Mouse (Mus musculus): ENCODE results near the gene Rint1. TPM values are rescaled to one million over a fixed set of nuclear protein-coding genes. Genes with fewer than 3 reads are reported as not detected.

The Rint1 gene
- polyA plus RNA-seq, 1 experiment: 15.4 TPM

GRCm38 (mm10) chr5:23861721-23862120 is 74.2 kb downstream of the Rint1 start:
- TF ChIP-seq CTCF (IDR thresholded peaks at IDR 0.05; ENCODE audit: extremely low read depth, insufficient read depth, low read length): no peak
- TF ChIP-seq POLR2A (IDR thresholded peaks at IDR 0.05; ENCODE audit: extremely low read depth, insufficient read depth, low read length): no peak
- no peak overlapping the region for H3K27ac ChIP-seq (ENCODE audit: insufficient read depth, low read length)
- no peak overlapping the region for H3K4me3 ChIP-seq (ENCODE audit: insufficient read depth, low read length)
- H3K4me1 ChIP-seq (ENCODE audit: control insufficient read depth, insufficient read depth, low read length): no peaks in the 10 kb centered on the region

DNA sequence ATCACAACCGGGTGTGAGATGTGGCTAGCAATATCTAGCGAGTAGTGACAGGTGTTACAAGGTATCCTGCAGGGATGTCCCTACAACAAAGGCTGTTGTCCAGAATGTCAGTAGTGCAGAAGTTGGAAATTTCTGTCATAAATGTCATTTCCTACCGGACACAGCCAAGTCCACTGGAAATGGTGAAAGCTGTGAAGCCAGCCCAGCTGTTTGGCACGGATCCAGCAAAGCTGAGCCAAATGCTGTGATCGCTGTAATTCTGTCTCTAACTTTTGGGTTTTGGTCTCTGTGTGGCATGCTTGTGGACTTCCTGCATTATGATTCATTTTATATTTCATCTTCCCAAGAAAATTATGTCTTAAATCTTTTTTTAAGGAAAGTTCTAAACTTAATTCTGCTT is 74.8 kb downstream of the Rint1 start:
- H3K27ac ChIP-seq (ENCODE audit: insufficient read depth, low read length): no peak overlapping the region
- no peaks in the 10 kb centered on the region for H3K4me1 ChIP-seq (ENCODE audit: control insufficient read depth, insufficient read depth, low read length)
- H3K4me3 ChIP-seq (ENCODE audit: insufficient read depth, low read length): no peak overlapping the region
- TF ChIP-seq CTCF (IDR thresholded peaks at IDR 0.05; ENCODE audit: extremely low read depth, insufficient read depth, low read length) (no peak), POLR2A (IDR thresholded peaks at IDR 0.05; ENCODE audit: extremely low read depth, insufficient read depth, low read length) (no peak)

DNA sequence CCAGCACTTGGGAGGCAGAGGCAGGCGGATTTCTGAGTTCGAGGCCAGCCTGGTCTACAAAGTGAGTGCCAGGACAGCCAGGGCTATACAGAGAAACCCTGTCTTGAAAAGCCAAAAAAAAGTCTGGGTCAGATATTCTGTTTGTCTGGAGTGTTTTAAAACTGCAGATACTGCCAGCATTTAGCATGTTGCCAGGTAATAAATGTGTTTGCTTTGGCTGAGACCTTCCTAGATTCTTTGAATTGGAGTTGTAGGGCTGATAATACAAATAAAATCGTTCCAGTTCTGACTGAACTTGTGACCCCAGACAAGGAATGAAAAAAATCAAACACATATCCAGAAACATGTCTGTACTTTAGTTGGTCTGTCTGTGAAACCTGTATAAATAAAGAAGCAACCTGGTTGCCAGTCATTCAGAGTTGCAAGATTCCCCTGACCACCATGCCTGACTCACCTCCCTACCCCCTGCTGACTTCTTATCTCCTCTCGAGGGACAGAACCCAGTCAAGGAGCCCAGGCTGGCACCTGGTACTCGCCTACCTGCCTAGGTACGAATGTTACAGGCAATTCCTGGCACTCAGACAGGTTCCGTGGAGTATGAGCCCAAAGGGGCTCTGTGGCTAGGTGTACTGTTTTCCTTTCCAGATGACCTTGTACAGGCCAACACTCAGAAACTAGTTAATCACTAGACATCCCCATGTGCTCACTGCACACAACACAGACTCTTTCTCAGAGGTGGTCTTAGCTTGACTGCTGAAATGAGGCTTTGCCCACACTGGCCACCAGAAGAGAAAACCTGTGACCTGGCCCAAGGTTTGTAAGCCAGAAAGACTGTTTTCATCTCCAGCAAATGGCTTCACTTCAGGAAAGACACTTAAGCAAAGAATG is 75.9 kb downstream of the Rint1 start:
- H3K4me3 ChIP-seq (ENCODE audit: insufficient read depth, low read length): no peak overlapping the region
- no peak overlapping the region for H3K27ac ChIP-seq (ENCODE audit: insufficient read depth, low read length)
- TF ChIP-seq POLR2A (IDR thresholded peaks at IDR 0.05; ENCODE audit: extremely low read depth, insufficient read depth, low read length) (no peak), CTCF (IDR thresholded peaks at IDR 0.05; ENCODE audit: extremely low read depth, insufficient read depth, low read length) (no peak)
- no peaks in the 10 kb centered on the region for H3K4me1 ChIP-seq (ENCODE audit: control insufficient read depth, insufficient read depth, low read length)

DNA sequence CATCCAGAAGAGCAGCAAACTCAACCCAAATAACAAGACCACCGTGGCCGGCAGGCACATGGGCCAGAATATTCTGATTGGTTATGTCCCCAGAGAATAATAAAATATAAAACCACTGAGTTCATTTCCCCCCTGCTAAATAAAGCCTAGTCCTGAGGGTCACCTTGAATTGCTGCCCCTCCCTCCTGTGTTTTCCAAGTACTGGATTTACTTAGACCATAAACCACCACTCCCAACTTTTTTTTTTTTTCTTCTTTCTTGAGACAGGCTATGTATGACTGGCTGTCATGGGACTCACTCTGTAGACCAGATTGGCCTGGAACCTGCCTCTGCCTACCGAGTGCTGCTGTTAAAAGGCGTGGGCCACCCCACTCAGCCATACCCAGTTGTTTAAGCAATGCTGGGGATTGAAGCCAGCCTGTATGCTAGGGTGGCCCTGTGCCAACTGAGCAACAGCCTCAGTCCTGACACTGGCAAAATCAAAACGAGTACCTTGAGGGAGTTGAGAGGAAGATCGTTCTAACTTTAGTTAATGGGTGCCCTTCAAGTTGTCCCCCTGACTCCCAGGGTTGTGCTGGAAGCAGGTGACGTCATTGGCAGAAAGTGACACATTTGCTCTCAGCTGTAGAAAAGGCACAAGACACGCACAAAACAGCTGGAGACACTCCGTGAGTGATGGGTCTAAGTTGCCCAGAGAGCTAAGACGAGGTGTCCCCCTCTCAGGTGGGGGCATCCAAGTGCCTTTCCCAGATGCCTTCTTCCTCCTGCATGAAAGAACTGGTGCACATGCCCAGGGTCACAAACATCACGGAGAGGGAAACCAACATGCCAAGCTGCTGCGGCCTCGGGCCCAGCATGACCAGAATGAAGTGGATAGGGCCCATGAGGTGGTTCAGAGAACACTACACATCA is 76.8 kb downstream of the Rint1 start:
- Histone ChIP-seq H3K4me1 (ENCODE audit: control insufficient read depth, insufficient read depth, low read length) (no peaks in the 10 kb centered on the region), H3K27ac (ENCODE audit: insufficient read depth, low read length) (no peak overlapping the region), H3K4me3 (ENCODE audit: insufficient read depth, low read length) (no peak overlapping the region)
- TF ChIP-seq POLR2A (IDR thresholded peaks at IDR 0.05; ENCODE audit: extremely low read depth, insufficient read depth, low read length): no peak
- TF ChIP-seq CTCF (IDR thresholded peaks at IDR 0.05; ENCODE audit: extremely low read depth, insufficient read depth, low read length): no peak

DNA sequence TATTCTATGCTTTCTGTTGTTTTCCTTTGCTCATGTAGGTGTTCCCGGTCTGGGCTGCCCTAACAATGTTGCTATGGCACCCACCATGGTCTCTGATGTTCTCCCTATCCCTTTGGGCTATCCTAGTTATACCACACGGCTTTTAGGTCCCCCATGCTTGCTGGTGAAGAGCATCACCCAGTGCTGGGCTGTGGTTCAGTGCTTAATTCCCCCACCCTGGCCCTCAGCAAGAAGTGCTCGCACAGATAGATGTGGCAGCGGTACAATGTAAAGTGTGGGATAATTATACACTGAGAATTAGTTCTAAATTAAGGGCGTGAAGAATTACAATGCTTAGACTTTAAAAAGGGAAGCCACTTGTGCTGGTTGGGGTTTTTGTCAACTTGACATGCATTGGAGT is 78.4 kb downstream of the Rint1 start:
- Histone ChIP-seq H3K4me3 (ENCODE audit: insufficient read depth, low read length) (no peak overlapping the region), H3K4me1 (ENCODE audit: control insufficient read depth, insufficient read depth, low read length) (no peaks in the 10 kb centered on the region), H3K27ac (ENCODE audit: insufficient read depth, low read length) (no peak overlapping the region)
- TF ChIP-seq POLR2A (IDR thresholded peaks at IDR 0.05; ENCODE audit: extremely low read depth, insufficient read depth, low read length): no peak
- TF ChIP-seq CTCF (IDR thresholded peaks at IDR 0.05; ENCODE audit: extremely low read depth, insufficient read depth, low read length): no peak

Other genes starting within 250 kb of the Rint1 start
- gene Srpk2, start 103.1 kb upstream of the Rint1 start, polyA plus RNA-seq (2012; rRNA removed): 91.5 and 92.6 TPM in 2 replicates
- 17.8 and 19.3 TPM in 2 replicates for gene Pus7, start 4.0 kb upstream of the Rint1 start, polyA plus RNA-seq (2012; rRNA removed)
- 90.6 and 97.2 TPM in 2 replicates for gene Tomm7, start 56.5 kb downstream of the Rint1 start, polyA plus RNA-seq (2012; rRNA removed)
- 7.9 and 8.5 TPM in 2 replicates for gene Fam126a, start 243.0 kb downstream of the Rint1 start, polyA plus RNA-seq (2012; rRNA removed)

Measured in cortical plate, adult 2 months (tissue).